Mouse (Mus musculus) olfactory bulb, adult 2 months (tissue): ENCODE measurements around the gene Il10rb.

Experiments
- CTCF ChIP-seq: fragments of 200-500 bp; IDR thresholded peaks from 2 replicates; pipeline ENCODE4 v1.5.1; 2012; ENCODE audit warnings: low read depth, mild to moderate bottlenecking, low read length, moderate library complexity; ENCODE audit not compliant: insufficient read depth
- POLR2A ChIP-seq: fragments of 200-500 bp; IDR thresholded peaks from 2 replicates; pipeline ENCODE4 v1.6.1; 2012; ENCODE audit warnings: mild to moderate bottlenecking, low read depth, low read length, moderate library complexity; ENCODE audit not compliant: insufficient read depth

- no peak for TF ChIP-seq CTCF
- TF ChIP-seq POLR2A, result no peak
Observed at GRCm38 (mm10) chr16:91441811-91442240, 35.9 kb downstream of the Il10rb start.
